16 mouse cellular contexts compared by ENCODE assay signal in the genomic region with DNA sequence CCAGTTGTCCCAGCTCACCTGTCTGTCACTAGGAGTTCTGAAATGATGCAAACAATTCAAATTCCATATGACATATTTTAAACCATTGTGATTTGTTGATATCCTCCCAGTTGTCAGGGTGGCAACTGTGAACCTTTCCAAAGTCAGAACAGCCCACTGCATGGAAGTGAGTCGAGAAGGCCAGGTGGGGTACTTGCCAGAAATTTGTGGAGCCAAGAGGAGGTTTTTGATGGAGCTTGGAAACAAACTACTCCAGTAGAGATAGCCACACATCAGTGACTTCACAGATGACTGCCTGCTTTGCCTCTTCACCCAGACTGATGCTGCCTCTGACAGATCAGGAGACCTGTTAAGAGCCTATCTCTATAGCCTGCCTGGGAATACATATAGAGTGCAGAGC.
"Had no signal": no experiment of that assay in that cellular context is flagged by ENCODE, and none has a peak within 500 bp of the region (broad histone marks: within the 10 kb centered on the region; RNA-seq: fewer than 3 reads in every experiment).

No protein-coding gene starts in this region.

- H3K4me1 ChIP-seq: liver, embryonic 13.5 days; lung, embryonic 15.5 days; megakaryocyte, embryonic 14.5 days had no signal

- DNase-seq: kidney, adult 8-10 months; kidney, postnatal 25 days; liver; liver, embryonic 13.5 days; liver, postnatal 0 days; lung, postnatal 14 days; thymus, adult 2 months; thymus, postnatal 25 days had no signal

- H3K4me3 ChIP-seq: limb, embryonic 12.5 days; liver, embryonic 13.5 days; lung, embryonic 15.5 days; megakaryocyte, embryonic 14.5 days had no signal

- H3K9me3 ChIP-seq: limb, embryonic 12.5 days; liver, embryonic 13.5 days; lung, embryonic 15.5 days; megakaryocyte, embryonic 14.5 days had no signal

- ATAC-seq: inflammation-experienced regulatory T-cells, adult 6 months; intestine, postnatal 0 days; liver, postnatal 0 days had no signal

- H3K36me3 ChIP-seq: limb, embryonic 12.5 days; liver, embryonic 13.5 days; lung, embryonic 15.5 days had no signal

- H3K9ac ChIP-seq: limb, embryonic 12.5 days; liver, embryonic 13.5 days; liver, postnatal 0 days; lung, embryonic 15.5 days had no signal

- H3K27ac ChIP-seq: limb, embryonic 12.5 days; liver, embryonic 13.5 days; lung, embryonic 15.5 days; macrophage; stomach, postnatal 0 days had no signal

- H3K27me3 ChIP-seq: limb, embryonic 12.5 days; liver, embryonic 13.5 days; lung, embryonic 15.5 days; megakaryocyte, embryonic 14.5 days had no signal

- H3K4me2 ChIP-seq: limb, embryonic 12.5 days; liver, embryonic 13.5 days; lung, embryonic 15.5 days; midbrain, embryonic 11.5 days had no signal
